Mouse (Mus musculus) heart, adult 18-20 months (tissue): ENCODE data around the gene Rcn3. TPM values are rescaled to one million over a fixed set of nuclear protein-coding genes. Genes with fewer than 3 reads are reported as not detected.
"Not testable (repeated sequence)": the region's sequence is repeated elsewhere in the genome, so short reads cannot be mapped to it uniquely, and the experiment has no call there.

ENCODE experiments used
- DNase-seq, 2 experiments: peaks; one replicate each; pipeline ENCODE4 v3.0.0; 2021 to 2022; ENCODE audit warnings: mixed read lengths in 1 of 2
- total RNA-seq, 2 experiments: library from RNA; stranded (reverse); gene quantifications; 2 replicates each; pipeline ENCODE4 v1.2.3; 2021

Rcn3 gene
- total RNA-seq, 2 experiments from 2014 or later = 20.0 to 20.7 TPM

DNA sequence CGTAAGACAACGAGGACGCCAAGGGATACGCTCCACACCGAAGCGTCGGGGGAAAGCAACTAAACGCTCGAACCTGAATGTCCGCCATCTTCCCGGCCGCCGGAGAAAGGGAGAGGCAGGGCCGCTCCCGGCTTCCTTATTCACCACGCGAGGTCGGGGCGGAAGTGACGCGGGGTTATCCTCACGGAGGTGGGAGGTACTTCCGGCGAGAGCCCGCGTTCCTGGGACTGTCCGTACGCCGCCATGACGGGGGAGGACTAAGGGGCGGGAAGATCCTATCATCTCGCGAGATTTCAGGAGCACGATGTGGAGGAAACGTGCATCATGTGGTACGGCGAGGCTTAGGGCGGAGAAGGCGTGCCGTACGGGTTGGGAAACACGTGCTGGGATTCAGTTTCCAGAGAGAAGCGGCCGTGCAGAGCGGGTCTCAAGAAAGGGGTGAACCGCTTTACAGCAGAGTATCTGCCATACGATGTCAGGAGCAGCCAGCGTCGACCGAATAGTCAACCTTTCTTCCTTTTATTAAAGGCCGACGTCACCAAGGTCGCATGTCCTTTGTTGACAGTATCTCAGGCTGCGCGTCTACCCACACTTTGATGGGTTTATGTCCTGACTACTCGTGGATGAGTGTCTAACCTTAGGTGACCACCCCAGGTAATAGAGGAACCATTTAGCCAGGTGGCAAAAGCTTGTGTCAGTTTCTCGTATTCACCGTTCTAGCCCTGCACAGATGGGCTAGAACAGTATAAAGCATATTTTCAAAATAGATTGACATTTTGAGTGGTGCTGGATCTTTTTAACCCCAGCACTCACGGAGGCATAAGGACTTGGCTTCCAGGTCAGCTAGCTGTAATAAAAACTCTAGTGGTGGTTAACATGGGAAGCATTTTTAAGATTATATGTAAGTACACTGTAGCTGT is 32.5 kb upstream of the Rcn3 start, which contains the start of gene Rps11:
Gene Rps11 (minus strand): TSS at position 216 of the 920 bp plus-strand sequence.
- peak; percentile 99 to 100 for DNase-seq

DNA sequence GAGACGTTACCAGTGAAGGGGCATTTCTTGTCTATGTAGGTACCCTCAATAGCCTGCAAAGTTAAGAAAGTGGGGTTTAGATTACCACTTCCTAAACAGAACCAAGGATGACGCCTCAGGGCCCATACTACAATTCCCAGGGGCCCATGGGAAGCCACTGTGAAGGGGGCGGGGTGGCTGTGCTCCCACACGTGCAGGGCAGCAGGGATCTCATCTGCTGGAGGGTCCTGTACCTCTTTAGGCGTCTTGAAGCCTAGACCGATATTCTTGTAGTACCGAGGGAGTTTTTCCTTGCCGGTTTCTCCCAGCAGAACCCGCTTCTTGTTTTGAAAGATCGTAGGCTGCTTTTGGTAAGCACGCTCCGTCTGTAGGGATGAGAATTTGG is 31.2 kb upstream of the Rcn3 start:
- no peak for DNase-seq

DNA sequence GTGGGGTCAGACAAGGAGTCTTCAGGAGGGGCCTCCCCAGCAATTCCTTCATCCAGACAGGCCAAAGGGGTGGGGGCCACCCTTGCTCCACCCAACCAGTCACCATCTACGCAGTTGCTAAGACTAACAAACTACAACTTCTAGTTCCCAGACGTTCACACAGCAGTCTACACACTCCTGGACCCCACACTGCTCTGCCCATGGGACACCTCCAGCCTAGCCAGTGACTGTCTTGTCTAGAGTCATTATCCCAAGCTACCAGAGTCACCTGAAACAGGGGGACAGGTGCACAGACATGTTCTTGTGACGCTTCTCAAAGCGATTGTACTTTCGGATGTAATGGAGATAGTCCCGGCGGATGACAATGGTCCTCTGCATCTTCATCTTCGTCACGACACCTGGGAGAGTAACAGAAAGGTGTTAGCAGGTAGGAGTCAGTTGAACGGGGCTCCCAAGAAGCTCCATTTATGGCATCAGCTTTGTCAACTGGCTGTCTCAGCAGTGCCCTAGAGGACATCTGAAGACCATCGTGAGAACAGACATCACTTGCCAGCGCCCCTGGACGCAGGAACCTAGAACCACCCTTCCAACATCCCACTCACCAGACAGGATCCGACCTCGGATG is 30.7 kb upstream of the Rcn3 start:
- no peak for DNase-seq

DNA sequence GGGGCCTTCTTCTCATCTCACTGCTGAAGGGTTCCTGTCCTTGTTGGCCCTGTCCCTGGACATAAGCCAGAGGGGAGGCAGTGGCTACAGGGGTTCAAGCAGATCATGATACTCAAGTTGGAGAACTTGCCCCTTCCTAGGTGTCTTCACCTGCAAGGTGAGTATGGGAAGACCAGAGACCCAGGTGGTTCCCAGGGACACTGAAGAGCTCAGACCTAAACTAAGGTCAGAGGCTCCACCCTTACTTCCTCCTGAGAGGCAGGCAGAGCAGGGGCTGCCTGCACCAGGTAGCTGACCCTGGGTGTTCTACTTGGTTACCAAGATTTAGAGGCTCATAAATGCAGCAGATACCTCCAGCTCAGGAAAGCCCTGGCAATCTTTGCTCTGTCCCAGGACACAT is 29.9 kb upstream of the Rcn3 start:
- no peak for DNase-seq

DNA sequence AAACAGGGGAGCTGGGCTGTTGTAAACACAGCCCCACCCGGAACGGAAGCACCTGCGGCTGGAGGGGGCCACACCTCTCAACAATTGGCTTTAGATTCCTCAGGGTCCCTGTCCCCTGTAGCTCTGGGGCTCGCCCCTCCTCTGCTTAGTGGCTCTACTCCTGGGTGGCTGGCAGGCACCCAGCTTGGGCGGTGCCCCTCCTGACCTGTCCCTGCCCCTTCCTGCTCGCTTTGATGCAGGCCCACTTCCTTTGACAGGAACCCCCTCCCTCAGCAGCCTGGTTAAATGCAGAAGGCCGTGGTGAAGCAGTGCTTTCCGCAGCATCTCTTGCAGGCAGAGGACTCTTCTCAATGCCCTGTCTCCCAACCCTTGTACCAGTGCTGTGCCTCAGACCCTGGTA is 29.4 kb upstream of the Rcn3 start:
- DNase-seq = peak; percentile 56 to 90

DNA sequence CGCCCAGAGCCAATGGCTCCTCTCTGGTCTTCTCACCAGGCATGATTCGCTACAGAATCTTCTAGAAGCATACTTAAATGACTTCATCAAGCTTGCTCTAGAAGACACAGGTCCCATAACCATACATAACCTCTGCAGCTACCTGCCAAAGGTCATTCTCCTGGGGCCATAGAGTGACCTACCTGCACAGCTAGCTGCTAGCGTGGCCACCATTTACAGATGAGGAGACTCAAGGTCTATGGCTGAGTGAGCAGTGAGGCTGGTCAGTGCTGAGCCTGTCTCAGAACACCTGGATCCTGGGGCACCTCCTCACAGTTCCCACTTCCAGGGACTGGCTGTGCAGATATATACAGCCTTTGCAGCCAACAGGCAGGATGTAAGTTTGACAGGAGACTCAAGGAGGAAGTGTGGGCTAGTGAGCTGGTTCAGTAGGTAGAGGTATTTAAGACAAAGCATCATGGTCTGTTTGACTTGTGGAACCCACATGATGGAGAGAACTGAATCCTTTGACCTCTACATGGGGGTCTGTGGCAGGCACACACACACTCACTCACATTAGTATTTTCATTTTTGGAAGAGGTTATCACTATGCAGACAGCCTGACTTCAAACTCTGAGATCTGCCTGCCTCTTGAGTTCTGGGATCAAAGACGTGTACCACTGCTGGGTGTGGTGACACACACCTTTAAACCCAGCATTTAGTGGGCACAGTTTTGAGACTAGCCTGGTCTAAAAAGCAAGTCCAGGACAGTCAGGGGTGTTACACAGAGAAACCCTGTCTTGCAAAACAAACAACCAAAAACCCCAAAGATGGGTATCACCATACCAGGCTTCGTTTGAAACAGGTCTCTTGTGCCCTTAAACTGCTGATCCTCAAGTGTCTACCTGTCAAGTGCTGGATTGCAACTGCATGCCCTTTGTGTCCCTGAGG is 28.0 kb upstream of the Rcn3 start:
- no peak for DNase-seq

DNA sequence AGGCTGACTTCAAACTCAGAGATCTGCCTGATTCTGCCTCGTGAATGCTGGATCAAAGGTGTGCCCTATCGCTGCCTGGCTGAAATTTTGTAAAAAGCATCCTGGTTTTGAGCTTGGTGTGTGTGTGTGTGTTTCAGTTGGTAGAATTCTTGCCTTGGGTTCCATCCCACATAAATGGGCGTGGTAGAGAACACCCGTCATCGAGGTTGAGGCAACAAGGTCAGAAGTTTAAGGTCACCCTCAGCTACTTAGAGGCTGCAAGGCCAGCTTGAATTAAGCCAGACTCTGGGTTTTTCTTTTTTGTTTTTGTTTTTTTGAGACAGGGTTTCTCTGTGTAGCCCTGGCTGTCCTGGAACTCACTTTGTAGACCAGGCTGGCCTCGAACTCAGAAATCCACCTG is 26.3 kb upstream of the Rcn3 start:
- DNase-seq = no peak

DNA sequence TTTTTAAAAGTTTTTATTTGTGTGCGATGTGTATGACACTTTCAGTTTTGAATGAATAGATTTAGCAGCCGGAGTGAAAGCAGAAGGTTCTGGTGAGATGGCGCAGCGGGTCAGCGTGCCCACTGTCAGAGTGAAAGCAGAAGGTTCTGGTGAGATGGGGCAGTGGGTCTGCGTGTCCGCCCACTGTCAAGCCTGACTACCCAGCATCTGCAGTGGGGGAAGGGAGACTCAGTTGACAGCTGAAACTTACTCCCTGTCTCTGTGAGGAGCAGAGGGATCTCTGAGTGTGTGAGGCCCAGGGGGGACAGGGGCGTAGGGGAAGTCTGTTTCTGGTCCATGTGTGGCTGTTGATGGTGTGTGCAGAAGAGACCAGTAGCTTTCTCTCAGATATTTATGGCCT is 25.5 kb upstream of the Rcn3 start:
- DNase-seq = no peak

DNA sequence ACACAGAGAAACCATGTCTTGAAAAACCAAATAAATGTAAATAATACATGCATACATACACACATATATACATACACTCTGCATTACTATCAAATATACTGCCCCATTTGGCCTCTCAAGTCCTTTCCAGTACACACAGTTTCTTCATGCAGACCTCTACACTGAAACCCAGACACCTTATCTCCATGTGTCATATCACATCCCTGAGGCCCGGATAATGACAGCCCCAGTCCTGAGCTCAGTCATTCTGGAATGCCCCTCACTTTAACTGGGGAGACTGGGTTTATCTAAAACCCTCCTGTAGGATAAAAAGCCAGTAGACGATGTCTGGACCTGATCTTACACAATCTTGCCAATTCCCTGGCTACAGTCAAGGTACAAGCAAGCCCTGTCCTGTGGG is 21.5 kb upstream of the Rcn3 start:
- no peak for DNase-seq

DNA sequence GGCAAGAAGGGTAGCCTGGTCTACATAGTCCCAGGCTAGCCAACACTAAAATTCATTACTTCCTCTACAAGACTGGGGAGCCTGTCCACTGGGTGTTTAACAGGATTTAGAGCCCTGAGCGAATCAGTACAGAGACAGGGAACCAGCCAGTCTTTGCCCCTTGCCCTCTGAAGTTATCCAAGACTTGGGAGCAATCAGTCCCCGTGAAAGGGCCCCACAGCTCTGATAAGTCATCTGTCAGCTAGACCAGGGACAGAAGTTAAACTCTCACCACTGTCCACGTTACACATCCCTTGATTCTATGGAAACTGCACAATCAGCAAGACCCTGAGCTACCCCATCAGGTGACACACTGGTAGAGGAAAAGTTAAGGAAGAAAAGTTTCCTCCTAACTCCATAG is 20.5 kb upstream of the Rcn3 start:
- DNase-seq = no peak

DNA sequence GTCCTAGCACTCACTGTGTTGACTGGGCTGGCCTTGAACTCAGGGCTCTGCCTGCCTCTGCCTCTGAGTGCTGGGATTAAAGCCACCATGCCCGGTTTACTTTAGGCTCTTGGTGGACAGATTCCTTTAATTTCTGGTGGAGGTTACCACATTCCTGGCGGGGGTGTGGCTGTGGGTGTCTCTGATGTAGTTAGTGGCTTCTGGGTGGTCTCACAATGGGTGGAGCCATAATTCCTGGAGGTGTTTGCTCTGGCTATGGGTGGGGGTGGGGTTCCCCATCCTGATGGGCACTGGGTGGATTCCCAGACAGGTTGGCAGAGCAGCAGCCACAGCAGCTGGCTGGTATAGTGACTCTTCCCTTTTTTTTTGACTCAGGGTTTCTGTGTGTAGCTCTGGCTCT is 19.9 kb upstream of the Rcn3 start:
- no peak for DNase-seq

DNA sequence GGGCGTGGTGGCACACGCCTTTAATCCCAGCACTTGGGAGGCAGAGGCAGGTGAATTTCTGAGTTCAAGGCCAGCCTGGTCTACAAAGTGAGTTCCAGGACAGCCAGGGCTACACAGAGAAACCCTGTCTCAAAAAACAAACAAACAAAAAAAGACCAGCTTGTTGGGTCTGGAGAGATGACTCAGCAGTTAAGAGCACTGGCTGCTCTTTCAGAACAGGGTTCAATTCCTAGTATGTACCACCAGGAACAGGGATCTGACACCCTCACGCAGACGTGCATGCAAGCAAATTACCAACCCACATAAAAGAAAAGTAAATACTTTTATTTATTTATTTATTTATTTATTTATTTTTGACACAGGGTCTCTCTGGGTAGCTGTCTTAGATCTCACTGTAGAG is 18.1 kb upstream of the Rcn3 start:
- not testable (repeated sequence) for DNase-seq

DNA sequence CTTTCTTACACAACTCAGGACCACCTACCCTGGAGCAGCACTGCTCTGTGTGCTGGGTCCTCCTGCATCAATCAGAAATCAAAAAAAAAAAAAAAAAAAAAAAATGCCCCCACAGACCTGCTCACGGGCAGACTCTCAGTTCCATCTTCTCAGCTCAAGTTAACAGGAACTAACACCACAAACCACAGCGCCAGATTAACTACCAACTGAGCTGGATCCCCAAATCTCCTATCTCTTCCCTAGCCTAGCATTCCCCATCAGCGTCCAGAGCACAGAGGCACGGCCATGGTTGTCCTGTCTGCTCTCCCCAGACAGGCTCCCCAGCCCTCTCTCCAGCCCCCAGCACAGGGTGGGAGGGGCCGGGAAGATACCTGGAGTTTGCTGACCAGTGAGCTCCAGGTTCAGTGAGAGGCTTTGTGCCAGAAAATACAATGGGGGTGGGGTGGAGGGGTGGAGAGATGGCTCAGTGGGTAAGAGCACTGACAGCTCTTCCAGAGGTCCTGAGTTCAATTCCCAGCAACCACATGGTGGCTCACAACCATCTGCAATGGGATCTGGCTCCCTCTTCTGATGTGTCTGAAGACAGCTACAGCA is 15.1 kb upstream of the Rcn3 start:
- DNase-seq = no peak

DNA sequence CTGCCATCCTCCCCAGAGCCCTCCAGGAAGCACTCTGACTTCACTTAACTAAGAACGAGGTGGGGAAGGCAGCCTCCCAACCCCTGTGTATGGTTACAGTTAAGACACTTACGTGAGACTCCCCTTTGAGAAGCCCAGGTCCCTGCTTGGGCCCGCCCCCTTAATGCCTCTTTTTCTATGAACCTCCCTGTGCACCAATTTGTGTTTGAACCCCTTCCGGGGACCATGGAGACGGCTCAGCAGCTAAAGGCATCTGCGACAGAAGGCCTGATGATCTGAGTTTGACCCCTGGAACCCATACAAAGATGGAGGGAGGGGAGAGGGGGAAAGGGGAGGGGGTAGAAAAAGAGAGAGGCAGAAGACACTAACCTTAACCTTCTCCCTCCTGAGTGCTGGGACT is 14.4 kb upstream of the Rcn3 start:
- DNase-seq = no peak

DNA sequence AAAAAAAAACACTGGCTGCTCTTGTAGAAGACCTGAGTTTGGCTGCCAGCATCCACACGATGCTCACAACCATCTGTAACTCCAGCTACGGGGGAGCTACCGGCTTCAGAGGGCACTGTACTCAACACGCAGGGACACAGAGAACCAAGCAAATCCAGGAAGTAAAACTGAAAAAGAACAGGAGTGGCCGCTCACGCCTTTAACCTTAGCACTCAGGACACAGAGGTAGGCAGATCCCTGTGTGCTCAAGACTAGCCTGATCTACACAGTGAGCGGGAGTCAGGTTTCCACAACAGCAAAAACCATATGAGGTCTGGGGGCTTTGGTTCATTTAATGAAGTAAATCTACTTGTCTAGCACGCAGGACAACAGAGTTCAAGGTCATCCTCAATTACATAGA is 13.5 kb upstream of the Rcn3 start:
- no peak for DNase-seq

DNA sequence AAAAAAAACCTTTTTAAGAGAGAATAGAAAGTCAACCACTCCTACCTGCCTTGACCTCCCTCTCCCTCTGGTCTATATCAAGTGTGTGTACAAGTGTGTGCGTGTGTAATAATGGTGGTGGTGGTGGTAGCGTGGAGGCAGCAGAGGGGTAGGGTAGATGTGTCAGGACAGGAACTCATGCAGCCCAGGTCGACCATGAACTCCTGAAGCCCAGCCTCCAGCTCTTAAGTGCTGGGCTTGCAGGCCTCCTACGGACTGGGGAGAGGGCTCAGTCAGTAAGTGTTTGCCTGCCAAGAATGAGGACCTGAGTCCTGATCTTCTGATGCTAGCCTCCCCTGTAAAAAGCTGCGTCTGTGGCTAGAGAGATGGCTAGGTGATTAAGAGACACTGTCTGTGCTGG is 12.9 kb upstream of the Rcn3 start:
- DNase-seq = no peak

DNA sequence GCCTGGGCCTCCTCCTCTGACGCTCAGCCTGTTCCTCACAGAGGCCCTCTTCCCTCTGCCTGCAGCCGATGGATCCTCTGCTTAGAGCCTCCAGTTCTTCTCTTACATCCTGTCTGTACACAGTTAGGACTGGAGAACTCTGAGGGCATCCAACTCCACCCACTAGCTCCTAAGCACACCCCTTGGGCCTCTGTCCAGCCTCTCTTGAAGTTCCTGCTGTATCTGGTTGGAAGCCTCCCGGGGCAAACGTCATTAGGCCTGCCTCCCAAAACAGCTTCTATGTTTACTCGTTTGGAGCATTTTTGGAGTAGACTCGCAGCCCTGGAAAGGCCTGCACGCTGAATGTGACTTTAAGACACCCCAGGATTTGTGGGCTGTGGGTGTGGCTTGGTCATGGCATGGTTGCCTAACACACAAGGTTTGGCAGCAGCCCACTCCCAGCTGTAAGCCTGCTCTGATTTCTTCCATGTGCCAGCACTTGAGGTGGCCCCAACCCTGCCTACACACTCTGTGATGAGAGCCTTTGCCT is 11.7 kb upstream of the Rcn3 start, which contains the start of gene Fcgrt:
Gene Fcgrt (minus strand): TSS at position 200 of the 529 bp plus-strand sequence.
- DNase-seq = peak; percentile 98 to 99

DNA sequence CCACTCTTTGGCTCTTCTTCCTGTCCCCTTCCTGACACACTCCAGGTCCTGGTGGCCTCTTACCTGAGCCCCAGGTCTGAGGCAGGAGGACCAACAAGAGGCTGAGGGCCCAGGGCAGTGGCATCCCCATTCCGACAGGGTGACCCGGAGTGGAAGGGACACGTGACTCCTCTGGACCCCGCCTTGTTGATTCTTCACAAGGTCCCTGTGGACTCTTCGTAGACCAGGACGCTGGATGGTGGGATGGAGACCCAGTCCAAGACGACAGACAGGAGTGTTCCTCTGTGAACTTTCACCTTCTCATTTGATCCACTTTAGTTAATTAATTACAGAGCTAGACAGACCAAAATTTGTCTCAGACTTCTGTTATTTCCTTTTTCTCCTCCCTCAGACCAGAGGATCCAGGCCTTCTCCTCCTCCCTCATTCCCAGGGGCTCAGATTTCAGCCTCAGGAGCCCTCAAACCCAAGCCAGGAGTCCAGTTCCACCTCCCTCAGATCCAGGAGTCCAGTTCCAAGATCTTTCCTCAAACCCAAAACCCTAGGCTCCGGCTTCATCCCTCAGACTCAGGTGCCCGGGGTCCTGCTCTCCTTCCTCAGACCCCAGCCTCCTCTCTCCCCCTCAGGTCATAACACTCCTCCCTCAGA is 11.0 kb upstream of the Rcn3 start:
- DNase-seq = peak; percentile 65 to 67

DNA sequence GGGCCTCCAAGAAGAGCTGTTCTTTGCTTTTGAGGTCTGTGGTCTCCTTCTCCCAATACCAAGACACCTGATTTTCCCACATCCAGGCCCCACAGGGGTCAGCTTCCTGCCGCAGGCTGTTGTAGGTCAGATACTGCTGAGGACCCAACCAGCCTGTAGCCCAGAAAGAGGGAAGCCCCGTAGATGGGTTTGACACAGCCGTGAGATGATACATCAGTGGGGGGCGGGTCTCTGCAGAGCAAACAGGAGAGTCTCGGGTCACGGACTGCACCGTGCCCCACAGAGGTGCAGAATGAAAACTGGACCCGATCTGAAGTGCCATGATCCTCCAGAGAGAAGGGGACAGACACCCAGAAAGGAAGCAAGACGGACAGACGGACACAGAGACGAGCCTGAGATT is 10.4 kb upstream of the Rcn3 start:
- DNase-seq = no peak

DNA sequence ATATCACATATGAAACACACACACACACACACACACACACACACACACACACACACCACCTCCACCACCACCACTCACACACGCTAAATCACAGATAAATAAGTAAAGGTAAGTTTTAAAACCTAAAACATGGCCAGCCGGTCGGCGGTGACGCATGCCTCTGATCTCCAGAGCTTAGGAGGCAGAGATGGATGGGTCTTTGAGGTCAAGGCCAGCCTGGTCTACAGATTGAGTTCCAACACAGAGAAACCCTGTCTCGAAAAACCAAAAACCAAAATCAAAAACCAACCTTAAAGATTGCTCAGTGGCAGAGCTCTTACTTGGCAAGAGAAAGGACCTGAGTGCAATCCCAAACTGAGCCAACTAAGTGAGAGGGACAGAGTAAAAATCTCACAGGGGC is 8.0 kb upstream of the Rcn3 start:
- DNase-seq = no peak

DNA sequence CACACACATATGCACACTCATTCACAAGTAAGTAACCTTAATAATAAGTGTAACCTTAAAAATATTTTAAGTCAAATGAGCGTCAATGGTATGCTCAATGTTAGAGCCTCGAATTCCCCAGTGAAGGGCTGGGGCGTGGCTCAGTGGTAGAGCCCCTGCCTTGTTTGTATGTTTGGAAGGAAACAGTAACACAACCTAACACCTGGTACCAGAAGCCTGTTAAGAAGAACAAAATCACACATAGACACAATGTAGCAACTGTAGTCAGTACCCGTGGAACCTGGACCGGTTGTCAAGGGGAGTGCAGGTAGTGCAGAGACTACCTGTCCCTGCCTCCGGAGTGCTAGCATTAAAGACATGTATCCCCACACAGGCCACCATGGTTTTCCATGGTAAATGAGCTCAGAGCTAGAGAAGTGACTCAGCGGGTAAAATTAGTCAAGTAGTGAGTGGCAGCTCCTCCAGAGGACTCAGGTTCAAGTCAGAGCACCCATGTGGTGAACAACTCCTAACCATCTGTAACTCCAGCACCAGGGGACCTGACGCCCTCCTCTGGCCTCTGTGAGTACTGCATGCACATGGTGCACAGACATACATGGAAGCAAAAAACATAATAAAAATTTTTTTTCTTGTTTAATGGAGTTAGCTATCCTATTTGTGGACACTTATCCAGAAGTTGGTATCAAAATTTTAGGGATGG is 6.7 kb upstream of the Rcn3 start:
- no peak for DNase-seq
